Mouse (Mus musculus): Measurements from ENCODE around the gene Itih3. TPM values are rescaled to one million over a fixed set of nuclear protein-coding genes. Genes with fewer than 3 reads are reported as not detected.
A peak's percentile ranks its signal among the peaks of the same experiment; 100 is the strongest.

Gene Itih3
- 0.21 and 0.42 TPM in 2 replicates for polyA plus RNA-seq (2015; fragmentation: Nextera tagmentation; extraction: Ambion mirVana)

GRCm38 (mm10) chr14:30923375-30924105, at the start of gene Itih3:
Gene Itih3, minus strand, starts transcription at chr14:30923760.
- Histone ChIP-seq H3K36me3 (no peaks in the 10 kb centered on the region), H3K4me1 (replicated peaks) (0 out of 2 replicates have a peak, but pooled peaks cover 3% of the 10 kb centered on the region), H3K27me3 (no peaks in the 10 kb centered on the region), H3K9ac (replicated peaks) (no peak within 1 kb of the TSS), H3K4me3 (replicated peaks) (no peak within 1 kb of the TSS), H3K27ac (no peak within 1 kb of the TSS), H3K4me2 (replicated peaks) (no peak within 1 kb of the TSS), H3K9me3 (no peaks in the 10 kb centered on the region)
- whole genome bisulfite sequencing: 77% methylated on average over 6 of the region's 6 CpGs
- no peak for ATAC-seq

GRCm38 (mm10) chr14:30960366-30960765, 36.8 kb upstream of the Itih3 start:
- H3K4me1 ChIP-seq (replicated peaks): no peaks in the 10 kb centered on the region
- no peak overlapping the region for H3K4me2 ChIP-seq (replicated peaks)
- H3K9me3 ChIP-seq: no peaks in the 10 kb centered on the region
- ATAC-seq: no peak
- no peak overlapping the region for H3K4me3 ChIP-seq (replicated peaks)
- H3K36me3 ChIP-seq: peaks cover 40% of the 10 kb centered on the region
- 94% methylated on average over 1 of the region's 1 CpGs for whole genome bisulfite sequencing
- no peak overlapping the region for H3K9ac ChIP-seq (replicated peaks)
- no peaks in the 10 kb centered on the region for H3K27me3 ChIP-seq
- no peak overlapping the region for H3K27ac ChIP-seq

GRCm38 (mm10) chr14:30959031-30959430, 35.5 kb upstream of the Itih3 start:
- Histone ChIP-seq H3K9me3 (no peaks in the 10 kb centered on the region), H3K4me1 (replicated peaks) (no peaks in the 10 kb centered on the region), H3K36me3 (peaks cover 46% of the 10 kb centered on the region), H3K27ac (no peak overlapping the region), H3K9ac (replicated peaks) (no peak overlapping the region), H3K4me3 (replicated peaks) (no peak overlapping the region), H3K27me3 (no peaks in the 10 kb centered on the region), H3K4me2 (replicated peaks) (no peak overlapping the region)
- no peak for ATAC-seq
- 95% methylated on average over 4 of the region's 4 CpGs for WGBS

GRCm38 (mm10) chr14:30958517-30958916, 35.0 kb upstream of the Itih3 start:
- Histone ChIP-seq H3K4me1 (replicated peaks) (no peaks in the 10 kb centered on the region), H3K36me3 (peaks cover 46% of the 10 kb centered on the region), H3K4me2 (replicated peaks) (no peak overlapping the region), H3K9ac (replicated peaks) (no peak overlapping the region), H3K27ac (no peak overlapping the region), H3K9me3 (no peaks in the 10 kb centered on the region), H3K27me3 (no peaks in the 10 kb centered on the region), H3K4me3 (replicated peaks) (no peak overlapping the region)
- ATAC-seq: no peak
- WGBS: 94% methylated on average over 2 of the region's 2 CpGs

- H3K4me1 ChIP-seq (replicated peaks): peaks cover 12% of the 10 kb centered on the region
- H3K27me3 ChIP-seq: no peaks in the 10 kb centered on the region
- H3K9me3 ChIP-seq: no peaks in the 10 kb centered on the region
- H3K27ac ChIP-seq: peak within 1 kb of the TSS; percentile 72
- peak within 1 kb of the TSS; percentile 74 for H3K4me2 ChIP-seq (replicated peaks)
- under 1% methylated on average over 57 of the region's 57 CpGs for WGBS
- peaks cover 16% of the 10 kb centered on the region for H3K36me3 ChIP-seq
- peak within 1 kb of the TSS; percentile 88 for H3K9ac ChIP-seq (replicated peaks)
- peak; percentile 100 for ATAC-seq
- H3K4me3 ChIP-seq (replicated peaks): peak within 1 kb of the TSS; percentile 68
Measured at GRCm38 (mm10) chr14:30951154-30951825, 27.7 kb upstream of the Itih3 start, which contains the start of gene Nek4. Gene Nek4, plus strand, starts transcription at chr14:30951377.

GRCm38 (mm10) chr14:30949986-30950385, 26.4 kb upstream of the Itih3 start:
- ATAC-seq: no peak
- no peak overlapping the region for H3K9ac ChIP-seq (replicated peaks)
- no peaks in the 10 kb centered on the region for H3K9me3 ChIP-seq
- no peak overlapping the region for H3K4me3 ChIP-seq (replicated peaks)
- H3K27me3 ChIP-seq: no peaks in the 10 kb centered on the region
- WGBS: 97% methylated on average over 10 of the region's 10 CpGs
- H3K36me3 ChIP-seq: peaks cover 9% of the 10 kb centered on the region
- no peak overlapping the region for H3K4me2 ChIP-seq (replicated peaks)
- peaks cover 12% of the 10 kb centered on the region for H3K4me1 ChIP-seq (replicated peaks)
- no peak overlapping the region for H3K27ac ChIP-seq

- Histone ChIP-seq H3K4me1 (replicated peaks) (no peaks in the 10 kb centered on the region), H3K9ac (replicated peaks) (no peak overlapping the region), H3K9me3 (no peaks in the 10 kb centered on the region), H3K27me3 (no peaks in the 10 kb centered on the region), H3K4me2 (replicated peaks) (no peak overlapping the region), H3K27ac (no peak overlapping the region), H3K36me3 (no peaks in the 10 kb centered on the region), H3K4me3 (replicated peaks) (no peak overlapping the region)
- 78% methylated on average over 2 of the region's 2 CpGs for WGBS
- ATAC-seq: no peak
Measured at GRCm38 (mm10) chr14:30944745-30945144, 21.2 kb upstream of the Itih3 start.

GRCm38 (mm10) chr14:30943860-30944674, 20.5 kb upstream of the Itih3 start:
- ATAC-seq: no peak
- Histone ChIP-seq H3K4me1 (replicated peaks) (no peaks in the 10 kb centered on the region), H3K9me3 (no peaks in the 10 kb centered on the region), H3K27me3 (no peaks in the 10 kb centered on the region), H3K4me3 (replicated peaks) (no peak overlapping the region), H3K4me2 (replicated peaks) (no peak overlapping the region), H3K36me3 (no peaks in the 10 kb centered on the region), H3K9ac (replicated peaks) (no peak overlapping the region), H3K27ac (no peak overlapping the region)
- WGBS: 68% methylated on average over 11 of the region's 11 CpGs

- Histone ChIP-seq H3K4me1 (replicated peaks) (no peaks in the 10 kb centered on the region), H3K4me2 (replicated peaks) (no peak within 1 kb of the TSS), H3K27ac (no peak within 1 kb of the TSS), H3K27me3 (no peaks in the 10 kb centered on the region), H3K36me3 (no peaks in the 10 kb centered on the region), H3K9ac (replicated peaks) (no peak within 1 kb of the TSS), H3K4me3 (replicated peaks) (no peak within 1 kb of the TSS), H3K9me3 (no peaks in the 10 kb centered on the region)
- no peak for ATAC-seq
- 90% methylated on average over 7 of the region's 7 CpGs for WGBS
Measured at GRCm38 (mm10) chr14:30943038-30943437, 19.5 kb upstream of the Itih3 start, which contains the start of gene Itih1. Gene Itih1, minus strand, starts transcription at chr14:30943289.

- Histone ChIP-seq H3K27ac (no peak overlapping the region), H3K27me3 (no peaks in the 10 kb centered on the region), H3K36me3 (no peaks in the 10 kb centered on the region), H3K4me2 (replicated peaks) (no peak overlapping the region), H3K4me3 (replicated peaks) (no peak overlapping the region), H3K9me3 (no peaks in the 10 kb centered on the region), H3K4me1 (replicated peaks) (no peaks in the 10 kb centered on the region), H3K9ac (replicated peaks) (no peak overlapping the region)
- WGBS: 94% methylated on average over 4 of the region's 4 CpGs
- ATAC-seq: no peak
Measured at GRCm38 (mm10) chr14:30942254-30942653, 18.7 kb upstream of the Itih3 start.

- ATAC-seq: no peak
- H3K9me3 ChIP-seq: no peaks in the 10 kb centered on the region
- no peaks in the 10 kb centered on the region for H3K27me3 ChIP-seq
- no peaks in the 10 kb centered on the region for H3K36me3 ChIP-seq
- no peak overlapping the region for H3K4me2 ChIP-seq (replicated peaks)
- WGBS: 92% methylated on average over 9 of the region's 9 CpGs
- H3K9ac ChIP-seq (replicated peaks): no peak overlapping the region
- H3K4me3 ChIP-seq (replicated peaks): no peak overlapping the region
- no peak overlapping the region for H3K27ac ChIP-seq
- H3K4me1 ChIP-seq (replicated peaks): no peaks in the 10 kb centered on the region
Measured at GRCm38 (mm10) chr14:30933351-30933750, 9.8 kb upstream of the Itih3 start.

GRCm38 (mm10) chr14:30930386-30930785, 6.8 kb upstream of the Itih3 start:
- WGBS: 88% methylated on average over 4 of the region's 4 CpGs
- ATAC-seq: no peak
- H3K4me2 ChIP-seq (replicated peaks): no peak overlapping the region
- no peaks in the 10 kb centered on the region for H3K36me3 ChIP-seq
- no peaks in the 10 kb centered on the region for H3K9me3 ChIP-seq
- H3K27ac ChIP-seq: no peak overlapping the region
- H3K27me3 ChIP-seq: no peaks in the 10 kb centered on the region
- no peaks in the 10 kb centered on the region for H3K4me1 ChIP-seq (replicated peaks)
- no peak overlapping the region for H3K9ac ChIP-seq (replicated peaks)
- H3K4me3 ChIP-seq (replicated peaks): no peak overlapping the region
